Mouse (Mus musculus): ENCODE measurements around the gene Olfr330.
"Not testable (repeated sequence)": the region's sequence is repeated elsewhere in the genome, so short reads cannot be mapped to it uniquely, and the experiment has no call there.

- TF ChIP-seq POLR2A (IDR thresholded peaks at IDR 0.05; ENCODE audit: borderline replicate concordance, control insufficient read depth, low read depth, low read length); CTCF (IDR thresholded peaks at IDR 0.05; ENCODE audit: control insufficient read depth, insufficient read depth, low read length): not testable (repeated sequence)
These were observed 32.2 kb downstream of the Olfr330 start, which contains the start of gene Olfr331 for GRCm38 (mm10) chr11:58502472-58502871.

All from bone marrow, adult 2 months (tissue).